Comparison of ENCODE assay signal across 16 mouse cellular contexts in genomic region chr15:32423061-32423460, GRCm38 (mm10).
"Had no signal": no experiment of that assay in that cellular context is flagged by ENCODE, and none has a peak within 500 bp of the region (broad histone marks: within the 10 kb centered on the region; RNA-seq: fewer than 3 reads in every experiment).

No protein-coding gene starts in this region.

- H3K4me2 ChIP-seq: kidney, embryonic 15.5 days; liver, embryonic 11.5 days; lung, embryonic 15.5 days; midbrain, embryonic 15.5 days had no signal

- H3K27ac ChIP-seq: kidney, embryonic 15.5 days; liver, embryonic 14.5 days; lung, embryonic 15.5 days; midbrain, embryonic 10.5 days; midbrain, embryonic 15.5 days had no signal

- H3K4me3 ChIP-seq: kidney, embryonic 15.5 days; lung, embryonic 15.5 days; megakaryocyte, embryonic 14.5 days; midbrain, embryonic 10.5 days; midbrain, embryonic 15.5 days had no signal

- DNase-seq: kidney, adult 11 months; kidney, adult 8-10 months; kidney, postnatal 10 days; kidney, postnatal 36 days; layer of hippocampus, adult 9-11 months; lung, adult 18-20 months; lung, postnatal 36 days; thymus, adult 18-20 months; thymus, postnatal 36 days had no signal

- H3K9me3 ChIP-seq: kidney, embryonic 15.5 days; lung, embryonic 15.5 days; midbrain, embryonic 10.5 days; midbrain, embryonic 15.5 days had no signal

- ATAC-seq: midbrain, embryonic 15.5 days had no signal

- H3K36me3 ChIP-seq: lung, embryonic 15.5 days; midbrain, embryonic 10.5 days; midbrain, embryonic 15.5 days had no signal

- H3K4me1 ChIP-seq: kidney, embryonic 15.5 days; megakaryocyte, embryonic 14.5 days; midbrain, embryonic 15.5 days had no signal

- H3K27me3 ChIP-seq: kidney, embryonic 15.5 days; lung, embryonic 15.5 days; megakaryocyte, embryonic 14.5 days; midbrain, embryonic 15.5 days had no signal

- H3K9ac ChIP-seq: kidney, embryonic 15.5 days; liver, embryonic 14.5 days; lung, embryonic 15.5 days; midbrain, embryonic 15.5 days had no signal
